Mouse (Mus musculus) hematopoietic stem cell, adult 5-6 weeks (primary cell): ENCODE data around the gene S100a10. TPM values are rescaled to one million over a fixed set of nuclear protein-coding genes. Genes with fewer than 3 reads are reported as not detected.

ENCODE experiments used
- ATAC-seq, 2 experiments: fragments of 125-278 bp in 1 of 2; replicated peaks in 1 of 2; 2 replicates each; pipeline ENCODE4 v1.8.0; 2016 to 2017; ENCODE audit warnings: inconsistent platforms in 2 of 2, mild to moderate bottlenecking in 2 of 2, moderate number of reproducible peaks in 2 of 2, low read depth in 1 of 2, moderate TSS enrichment in 1 of 2; ENCODE audit not compliant: low FRiP score in 2 of 2, poor library complexity in 2 of 2, severe bottlenecking in 2 of 2, insufficient read depth in 1 of 2, low TSS enrichment in 1 of 2
- total RNA-seq: library from RNA; stranded (forward); fragments of 172-1452, 232-1000 nt; gene quantifications from 2 replicates; pipeline ENCODE4 v1.2.3, GENCODE M21; 2017

S100a10 gene
- total RNA-seq, 1 experiment from 2014 or later: 381 TPM

DNA sequence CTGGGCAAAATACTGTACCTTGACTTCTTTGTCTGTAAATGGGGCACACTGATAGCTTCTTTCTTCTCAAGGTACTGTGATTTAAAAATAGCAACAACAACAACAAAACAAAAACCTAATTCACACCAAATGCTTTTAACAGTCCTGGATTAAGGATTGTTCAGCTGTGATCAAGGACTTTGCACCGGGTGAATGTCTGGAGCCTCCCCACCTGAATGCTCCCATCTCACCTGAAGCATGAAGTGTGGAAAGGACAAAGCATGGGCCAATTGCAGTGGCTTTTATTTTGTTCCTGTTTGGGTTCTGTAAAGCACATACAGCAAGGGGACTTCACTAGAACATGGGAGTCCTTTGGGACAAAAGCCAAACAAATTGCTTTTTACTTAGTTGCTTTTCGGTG is 45.3 kb downstream of the S100a10 start:
- no peak for ATAC-seq

- no peak for ATAC-seq
Measured at GRCm38 (mm10) chr3:93601903-93602302, 47.0 kb downstream of the S100a10 start.

GRCm38 (mm10) chr3:93608970-93609369 is 54.1 kb downstream of the S100a10 start:
- ATAC-seq: peak; percentile 87 to 93

Other genes starting within 250 kb of the S100a10 start
- not detected in 2 replicates for gene Hrnr, start 235.3 kb upstream of the S100a10 start, total RNA-seq
- gene Rptn, start 161.4 kb upstream of the S100a10 start, total RNA-seq: not detected in 2 replicates
- not detected in 2 replicates for gene Tchh, start 112.8 kb upstream of the S100a10 start, total RNA-seq
- gene Tchhl1, start 86.3 kb upstream of the S100a10 start, total RNA-seq: not detected in 2 replicates
- 49.1 and 66.1 TPM in 2 replicates for gene S100a11, start 34.6 kb upstream of the S100a10 start, total RNA-seq
- not detected in 2 replicates for gene Tdpoz2, start 97.6 kb downstream of the S100a10 start, total RNA-seq
- not detected in 2 replicates for gene Tdpoz1, start 121.2 kb downstream of the S100a10 start, total RNA-seq
- not detected in 2 replicates for gene Gm37596, start 138.0 kb downstream of the S100a10 start, total RNA-seq
- gene Gm5773, start 217.9 kb downstream of the S100a10 start, total RNA-seq: not detected in 2 replicates
- gene Tdpoz4, start 241.3 kb downstream of the S100a10 start, total RNA-seq: not detected in 2 replicates